Mouse (Mus musculus) CD4-positive, CD25-positive, alpha-beta regulatory T cell, adult 2 months (primary cell): ENCODE measurements around the gene AW551984.

ENCODE experiments used
- DNase-seq: peaks from one replicate; pipeline ENCODE4 v3.0.0-alpha.2; 2012; ENCODE audit warnings: low read depth, low spot score

The AW551984 gene

DNA sequence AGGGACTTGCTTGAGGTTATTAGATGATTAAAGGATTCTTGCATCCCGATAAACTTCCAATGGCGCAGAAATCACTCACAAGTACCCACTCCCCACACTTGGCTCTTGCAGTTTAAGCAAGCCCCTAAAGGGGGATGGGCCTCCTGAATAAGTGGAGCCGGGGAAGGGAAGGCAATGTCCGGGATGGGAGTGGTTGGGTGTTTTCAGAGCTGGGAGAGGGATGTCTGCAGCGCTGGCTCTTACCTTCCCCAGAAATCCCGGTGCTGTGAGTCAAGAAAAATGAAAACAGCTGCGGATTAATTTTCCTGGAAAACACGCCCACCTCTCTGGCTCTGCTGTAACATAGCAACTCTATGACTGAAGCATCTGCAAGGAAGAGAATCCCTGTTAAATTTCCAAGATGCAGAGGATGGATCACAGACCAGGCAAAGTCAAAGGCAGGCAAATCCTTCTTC, at the start of gene AW551984:
AW551984 (minus strand) TSS at position 405 of the 455 bp plus-strand sequence.
- no peak for DNase-seq

DNA sequence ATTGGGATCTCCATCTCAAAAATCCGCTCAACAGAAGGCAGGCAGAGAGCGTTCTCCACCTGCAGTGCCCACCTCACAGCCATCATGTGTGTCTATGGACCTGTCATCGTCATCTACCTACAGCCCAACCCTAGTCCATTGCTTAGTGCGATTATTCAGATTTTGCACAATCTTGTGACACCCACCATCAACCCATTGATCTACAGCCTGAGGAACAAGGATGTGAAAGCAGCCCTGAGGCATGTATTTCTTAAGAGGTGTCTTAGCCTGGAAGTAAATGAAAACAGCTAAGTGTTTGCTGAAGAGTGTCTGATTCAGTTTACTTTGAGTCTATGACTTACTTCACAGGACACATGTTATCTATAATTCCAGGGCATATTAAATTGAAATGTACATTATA, 43.2 kb upstream of the AW551984 start:
- DNase-seq: no peak

- DNase-seq: no peak
These were observed 40.6 kb upstream of the AW551984 start, which contains the start of gene Olfr961 for GRCm38 (mm10) chr9:39644785-39645184. Gene Olfr961, plus strand, starts transcription at chr9:39645085.

DNA sequence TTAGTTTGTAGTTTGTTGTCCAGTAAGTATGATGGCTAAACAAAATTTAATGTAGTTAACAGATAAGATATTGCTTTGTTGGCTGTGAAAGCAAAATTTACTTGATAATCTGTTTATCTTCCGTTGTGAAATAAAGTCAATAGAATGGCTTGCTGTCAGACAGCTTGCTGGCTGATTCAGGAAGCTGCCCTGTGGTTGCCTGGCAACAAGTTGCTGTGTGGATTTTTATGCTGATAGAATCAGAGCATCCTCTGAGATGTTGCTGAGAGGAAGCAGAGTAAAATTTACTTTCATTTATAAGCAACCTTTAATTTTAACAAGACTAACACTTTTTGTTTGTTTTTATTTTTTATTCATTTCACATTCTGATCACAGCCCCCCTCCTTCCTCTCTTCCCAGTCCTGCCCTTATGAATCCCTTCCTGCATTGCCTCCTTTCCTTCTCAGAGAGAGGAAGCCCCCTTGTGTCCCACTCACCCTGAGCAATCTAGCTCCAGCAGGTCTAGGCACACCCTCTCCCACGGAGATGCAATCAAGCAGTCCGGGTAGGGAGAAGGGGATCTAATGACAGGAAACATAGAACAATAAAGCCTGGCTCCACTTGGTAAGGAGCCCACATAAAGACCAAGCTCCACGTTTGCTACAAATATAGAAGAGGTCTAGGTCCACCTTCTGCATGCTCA, 29.9 kb upstream of the AW551984 start:
- no peak for DNase-seq

DNA sequence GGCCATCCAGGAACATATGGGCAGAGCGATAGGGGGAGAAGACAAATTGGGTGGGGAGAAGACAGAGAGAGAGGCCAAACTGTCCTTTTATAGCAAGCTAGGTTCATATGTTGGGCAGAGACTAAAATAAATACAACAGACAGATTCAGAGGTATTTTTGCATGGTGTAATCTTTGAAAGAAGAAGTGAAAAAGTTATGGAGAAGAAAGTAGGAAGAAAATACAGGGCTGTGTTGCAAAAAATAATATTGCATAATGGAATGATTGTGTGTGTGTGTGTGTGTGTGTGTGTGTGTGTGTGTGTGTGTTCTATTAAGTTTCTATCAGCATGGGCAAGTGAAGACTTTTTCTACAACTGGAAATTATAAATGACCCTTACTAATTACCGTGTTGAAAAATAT, 24.9 kb upstream of the AW551984 start:
- DNase-seq: no peak

DNA sequence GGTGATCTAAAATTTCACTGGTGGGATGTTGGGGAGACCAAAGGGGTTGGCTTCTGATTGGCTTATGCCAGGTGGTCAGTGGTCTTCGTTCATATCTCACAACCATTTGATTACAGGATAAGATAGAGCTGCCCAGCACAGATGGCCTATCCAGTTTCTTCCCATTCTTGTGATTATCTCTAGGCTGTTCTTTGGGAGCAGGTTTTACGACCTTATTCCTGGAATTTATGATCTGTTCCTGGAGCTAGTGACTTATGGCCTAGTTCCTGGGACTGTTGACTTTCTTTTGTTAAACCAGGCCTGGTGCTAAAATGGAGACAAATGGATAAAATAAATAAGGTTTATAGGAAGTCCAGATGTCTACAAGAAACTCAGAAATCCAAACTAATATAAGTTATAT, 20.5 kb upstream of the AW551984 start:
- DNase-seq: no peak

DNA sequence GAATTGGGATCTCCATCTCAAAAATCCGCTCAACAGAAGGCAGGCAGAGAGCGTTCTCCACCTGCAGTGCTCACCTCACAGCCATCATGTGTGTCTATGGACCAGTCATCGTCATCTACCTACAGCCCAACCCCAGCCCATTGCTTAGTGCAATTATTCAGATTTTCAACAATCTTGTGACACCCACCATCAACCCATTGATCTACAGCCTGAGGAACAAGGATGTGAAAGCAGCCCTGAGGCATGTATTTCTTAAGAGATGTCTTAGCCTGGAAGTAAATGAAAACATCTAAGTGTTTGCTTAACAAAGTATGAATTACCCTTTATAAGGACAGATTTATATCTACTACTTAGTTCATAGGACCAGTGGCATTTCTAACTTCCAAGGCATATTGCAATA, 19.6 kb upstream of the AW551984 start:
- no peak for DNase-seq

DNA sequence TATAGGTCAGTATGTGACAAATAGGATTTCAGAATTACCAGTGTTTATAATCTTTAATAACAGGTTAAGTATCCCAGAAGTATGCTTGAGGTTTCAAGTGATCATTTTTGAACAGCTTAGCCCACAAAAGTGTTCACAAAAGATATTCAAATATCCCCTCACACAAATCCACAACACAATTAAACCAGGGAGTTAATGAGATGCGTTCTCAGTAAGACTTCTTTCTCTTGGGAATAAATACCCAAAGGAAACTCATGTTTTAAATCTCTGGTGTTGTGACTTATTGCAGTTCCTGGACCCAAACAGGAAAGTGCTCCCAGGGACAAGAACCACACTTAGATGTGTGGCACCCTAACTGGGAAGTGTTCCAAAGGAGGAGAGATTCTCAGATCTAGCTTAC, 16.9 kb upstream of the AW551984 start, which contains the start of gene Olfr960:
Olfr960 (plus strand) TSS at position 301 of the 400 bp plus-strand sequence.
- DNase-seq: no peak

- DNase-seq: no peak
These were observed 7.8 kb upstream of the AW551984 start for GRCm38 (mm10) chr9:39611953-39612352.

DNA sequence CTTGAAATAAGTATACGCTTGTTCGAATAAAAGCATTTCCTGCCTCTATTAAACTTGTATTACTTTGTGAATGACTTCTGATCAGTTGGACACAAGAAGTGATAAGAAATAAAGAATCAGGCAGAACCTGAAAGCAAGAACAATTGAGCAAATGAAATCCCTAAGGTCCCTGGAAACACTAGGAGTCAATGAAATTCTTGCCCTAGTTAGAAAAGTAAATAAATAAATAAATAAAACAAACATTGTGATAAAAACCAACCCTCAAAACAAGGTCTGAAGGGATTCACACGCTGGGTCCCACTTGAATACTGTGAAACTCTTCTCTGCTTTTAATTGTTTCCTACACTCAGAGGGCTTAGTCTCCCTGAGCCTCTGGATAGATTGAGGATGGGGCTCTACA, 6.2 kb upstream of the AW551984 start, which contains the start of gene Olfr148:
Olfr148 (plus strand) TSS at position 301 of the 400 bp plus-strand sequence.
- DNase-seq: no peak

DNA sequence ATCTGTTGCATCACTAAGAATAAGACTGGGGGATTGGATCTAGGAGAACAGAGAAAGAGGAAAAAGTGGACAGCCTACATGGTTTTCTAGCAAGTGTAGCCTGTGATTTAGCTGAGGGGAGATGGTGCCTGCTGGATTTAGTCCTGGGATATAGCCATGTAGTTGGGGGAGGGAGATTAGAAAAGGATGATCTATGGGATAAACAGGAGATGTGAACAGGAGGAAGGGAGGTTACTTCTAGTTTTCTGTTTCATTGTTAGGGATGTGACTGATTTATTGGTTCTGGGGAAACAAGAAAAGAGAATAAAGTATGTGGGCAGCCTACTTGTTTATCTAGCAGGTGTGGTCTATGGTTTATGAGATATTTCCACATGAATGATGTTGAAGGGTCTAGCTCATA, 4.3 kb upstream of the AW551984 start:
- no peak for DNase-seq

DNA sequence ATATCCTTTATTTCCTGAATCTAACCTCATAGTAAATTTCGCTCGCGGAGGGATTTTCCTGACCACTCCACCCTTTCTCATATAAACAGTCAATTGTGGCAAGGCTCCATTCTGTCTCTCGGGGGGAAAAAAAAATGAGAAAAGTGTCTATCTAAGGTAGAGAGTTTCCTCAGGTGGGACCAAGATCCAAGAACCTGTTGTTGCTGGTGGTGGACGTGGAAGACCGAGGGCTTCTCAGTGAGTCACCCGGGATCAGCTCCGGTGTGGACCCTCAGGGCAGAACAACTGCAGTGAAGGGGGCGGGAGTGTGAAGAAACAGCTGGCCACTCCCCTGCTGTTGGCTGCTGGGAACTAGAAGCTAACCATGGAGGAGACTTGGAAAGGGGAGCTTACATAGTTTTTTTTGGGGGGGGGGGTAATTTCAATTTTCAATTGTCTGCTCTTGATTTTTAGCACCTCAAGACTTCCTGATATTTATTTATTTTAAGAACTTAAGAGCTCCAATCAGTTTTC, 814 bp downstream of the AW551984 start:
- DNase-seq: no peak

DNA sequence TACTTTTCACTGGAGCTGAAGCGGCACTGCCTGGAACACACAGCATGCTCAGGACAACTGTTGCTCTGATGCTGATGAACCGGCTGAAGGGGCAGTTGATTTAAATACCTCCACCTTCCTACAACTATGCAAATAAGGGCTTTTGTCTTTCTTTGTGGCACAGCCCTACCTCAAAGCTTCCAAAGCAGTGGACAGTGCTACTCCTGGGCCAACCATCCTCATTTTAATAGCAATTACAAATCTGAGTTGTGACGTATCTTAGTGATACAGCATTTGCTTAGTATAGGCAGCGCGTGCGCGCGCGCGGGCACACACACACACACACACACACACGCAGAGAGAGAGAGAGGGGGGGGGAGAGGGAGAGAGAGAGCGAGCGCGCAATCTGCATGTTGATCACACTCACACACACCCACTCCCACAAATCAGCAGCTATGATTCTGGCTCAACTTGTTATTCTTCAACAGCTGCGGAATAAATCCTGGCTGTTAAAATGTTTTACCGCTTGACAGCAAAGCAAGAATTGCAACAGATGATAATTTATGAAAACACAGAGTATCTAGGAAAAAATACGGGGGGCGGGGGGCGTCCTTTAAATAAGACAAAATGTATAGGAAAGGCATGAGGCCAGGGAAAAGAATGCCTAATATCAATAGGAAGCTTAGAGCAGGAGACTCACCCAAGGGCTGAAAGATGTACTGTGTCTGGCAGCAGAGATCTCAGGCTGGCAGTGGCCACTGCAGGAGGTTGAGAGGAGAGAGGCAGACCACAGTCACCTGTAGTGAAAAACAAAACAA, 1.5 kb downstream of the AW551984 start:
- no peak for DNase-seq

DNA sequence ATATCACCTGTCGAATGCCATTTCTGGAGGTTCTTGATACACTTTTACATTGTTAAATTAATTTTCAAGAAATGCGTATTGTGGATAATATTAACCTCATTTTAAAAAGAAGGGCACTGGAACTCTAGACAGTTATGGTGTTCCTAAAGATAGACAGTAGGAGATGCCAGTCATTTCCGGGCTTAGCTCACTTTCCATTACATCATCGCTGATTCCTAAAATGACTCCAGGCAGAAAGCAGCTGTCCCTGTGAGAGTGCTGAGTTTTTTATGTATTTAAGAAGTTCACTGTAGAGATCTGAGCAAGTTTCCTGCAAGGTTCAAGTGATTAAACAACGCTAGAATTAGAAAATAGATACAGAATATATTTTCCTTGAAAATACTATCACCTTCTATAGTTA, 27.2 kb downstream of the AW551984 start:
- DNase-seq: no peak

- no peak for DNase-seq
These were observed 28.7 kb downstream of the AW551984 start, which contains the start of gene Olfr959 for GRCm38 (mm10) chr9:39575469-39575868. Gene Olfr959, minus strand, starts transcription at chr9:39575569.

DNA sequence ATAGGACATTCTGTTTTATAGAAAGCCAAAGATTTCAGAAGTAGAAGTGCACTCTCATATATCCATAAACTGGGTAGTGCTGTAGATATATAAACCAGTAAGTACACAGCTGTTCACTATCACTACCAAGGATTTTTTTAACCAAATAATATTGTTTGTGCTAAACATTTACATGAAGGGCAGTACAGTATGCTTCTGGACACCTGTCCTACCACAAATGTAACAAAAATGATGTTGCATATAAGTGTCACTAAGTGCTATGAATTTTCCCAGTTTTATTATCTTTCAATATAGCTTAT, 45.9 kb downstream of the AW551984 start:
- DNase-seq: no peak

GRCm38 (mm10) chr9:39557529-39558348, 46.5 kb downstream of the AW551984 start:
- no peak for DNase-seq

- DNase-seq: no peak
These were observed 50.3 kb downstream of the AW551984 start, which contains the start of gene Olfr958 for GRCm38 (mm10) chr9:39553946-39554345. Gene Olfr958, minus strand, starts transcription at chr9:39554054.

GRCm38 (mm10) chr9:39550806-39551205, 53.4 kb downstream of the AW551984 start:
- no peak for DNase-seq
